Mouse (Mus musculus) small intestine, adult 2 months (tissue): ENCODE results near the gene Fiz1. TPM values are rescaled to one million over a fixed set of nuclear protein-coding genes. Genes with fewer than 3 reads are reported as not detected.

Experiments
- H3K27ac ChIP-seq: fragments of 200-500 bp; 2 replicates; pipeline ENCODE4 v1.5.1; 2012; ENCODE audit warnings: low read depth, low read length, control low read depth, inconsistent platforms; ENCODE audit not compliant: insufficient read depth
- H3K27me3 ChIP-seq: fragments of 200-500 bp; 2 replicates; pipeline ENCODE4 v1.6.1; 2012; ENCODE audit warnings: mild to moderate bottlenecking, moderate library complexity, low read length, inconsistent platforms; ENCODE audit not compliant: control insufficient read depth, insufficient read depth
- H3K36me3 ChIP-seq: fragments of 200-500 bp; 2 replicates; pipeline ENCODE4 v1.6.1; 2012; ENCODE audit warnings: mild to moderate bottlenecking, low read length, control low read depth, inconsistent platforms; ENCODE audit not compliant: control insufficient read depth, insufficient read depth
- H3K4me1 ChIP-seq: fragments of 200-500 bp; 2 replicates; pipeline ENCODE4 v1.6.1; 2012; ENCODE audit warnings: low read length, inconsistent platforms, mixed read lengths; ENCODE audit not compliant: control insufficient read depth, insufficient read depth, insufficient read length
- H3K4me3 ChIP-seq: fragments of 200-500 bp; 2 replicates; pipeline ENCODE4 v1.5.1; 2012; ENCODE audit warnings: low read depth, mild to moderate bottlenecking, control low read depth, inconsistent platforms, low read length, moderate library complexity
- CTCF ChIP-seq: fragments of 200-500 bp; IDR thresholded peaks from 2 replicates; pipeline ENCODE4 v1.5.1; 2012; ENCODE audit warnings: low read depth, mild to moderate bottlenecking, control low read depth, inconsistent platforms, low read length, moderate library complexity, mixed read lengths; ENCODE audit not compliant: insufficient replicate concordance, insufficient read length; ENCODE audit errors: extremely low read depth
- POLR2A ChIP-seq: fragments of 200-500 bp; IDR thresholded peaks from 2 replicates; pipeline ENCODE4 v1.6.1; 2012; ENCODE audit warnings: low read depth, mild to moderate bottlenecking, control low read depth, inconsistent platforms, low read length, moderate library complexity
- WGBS: fragments of 180-500 bp; shearing (Covaris S2); methylation state at CpG from one replicate; pipeline ENCODE4 v1.1.7; 2018; 5-methylcytosine and 5-hydroxymethylcytosine counted together
- polyA plus RNA-seq: library from polyadenylated mRNA; depleted of rRNA; stranded (reverse); fragments of >200 nt; gene quantifications from 2 replicates; pipeline ENCODE4 v1.2.3, GENCODE M21; 2012; rRNA removed

Fiz1 gene
- 14.5 and 31.4 TPM in 2 replicates for polyA plus RNA-seq

DNA sequence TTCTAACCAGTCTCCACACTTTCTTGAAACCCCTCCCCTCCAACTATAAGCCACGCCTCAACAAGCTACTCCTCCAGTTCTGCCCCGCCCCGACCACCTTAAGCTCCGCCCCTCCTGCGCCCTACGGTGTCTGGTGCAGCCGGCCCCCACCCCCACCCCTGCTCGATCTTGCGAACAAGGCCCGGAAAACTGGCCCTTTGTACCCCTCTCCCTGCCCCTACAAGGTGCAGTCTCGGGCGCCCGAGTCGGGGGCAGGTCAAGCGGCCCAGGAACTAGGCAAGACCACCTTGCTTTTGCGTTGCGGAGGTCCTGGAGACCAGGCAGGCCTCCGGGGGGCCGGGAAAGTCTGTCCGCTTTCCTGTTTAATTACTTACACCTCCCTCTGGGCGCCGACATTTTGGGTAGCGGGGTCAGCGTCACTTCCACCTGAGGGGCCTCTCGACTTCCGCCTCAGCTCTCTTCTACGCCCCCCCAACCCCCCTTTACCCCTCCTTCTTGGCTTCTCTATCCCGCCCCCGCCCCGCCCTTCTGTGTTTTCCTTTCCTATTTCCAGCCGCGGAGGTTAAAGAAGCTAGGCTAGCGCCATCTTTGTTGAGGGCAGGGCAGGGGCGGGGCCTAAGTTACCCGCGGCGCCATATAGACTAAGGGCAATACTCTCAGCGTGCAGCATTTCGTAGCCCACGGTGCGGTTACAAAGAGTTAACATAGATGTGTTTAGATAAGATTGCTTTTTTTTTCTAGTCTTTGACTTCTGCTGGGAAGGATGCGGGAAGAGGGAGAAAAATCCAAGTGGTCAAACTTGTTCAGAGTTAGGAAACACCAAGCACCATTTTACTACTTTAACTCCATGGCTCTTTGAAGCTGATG lies at the start of gene Fiz1, which contains the start of gene Zfp524:
Gene Fiz1, minus strand, starts transcription at position 447 of the 867 bp plus-strand sequence.
Gene Zfp524, plus strand, starts transcription at position 165 of the 867 bp plus-strand sequence.
- Histone ChIP-seq H3K27me3 (no peaks in the 10 kb centered on the region), H3K4me1 (peaks cover 3% of the 10 kb centered on the region; the same call in 1 of the 2 replicates), H3K27ac (peak within 1 kb of the TSS; percentile 99), H3K4me3 (peak within 1 kb of the TSS; percentile 98), H3K36me3 (peaks cover 37% of the 10 kb centered on the region)
- TF ChIP-seq CTCF (no peak), POLR2A (peak; percentile 51; the same call in 1 of the 2 replicates)
- WGBS: under 1% methylated on average over 42 of the region's 42 CpGs

DNA sequence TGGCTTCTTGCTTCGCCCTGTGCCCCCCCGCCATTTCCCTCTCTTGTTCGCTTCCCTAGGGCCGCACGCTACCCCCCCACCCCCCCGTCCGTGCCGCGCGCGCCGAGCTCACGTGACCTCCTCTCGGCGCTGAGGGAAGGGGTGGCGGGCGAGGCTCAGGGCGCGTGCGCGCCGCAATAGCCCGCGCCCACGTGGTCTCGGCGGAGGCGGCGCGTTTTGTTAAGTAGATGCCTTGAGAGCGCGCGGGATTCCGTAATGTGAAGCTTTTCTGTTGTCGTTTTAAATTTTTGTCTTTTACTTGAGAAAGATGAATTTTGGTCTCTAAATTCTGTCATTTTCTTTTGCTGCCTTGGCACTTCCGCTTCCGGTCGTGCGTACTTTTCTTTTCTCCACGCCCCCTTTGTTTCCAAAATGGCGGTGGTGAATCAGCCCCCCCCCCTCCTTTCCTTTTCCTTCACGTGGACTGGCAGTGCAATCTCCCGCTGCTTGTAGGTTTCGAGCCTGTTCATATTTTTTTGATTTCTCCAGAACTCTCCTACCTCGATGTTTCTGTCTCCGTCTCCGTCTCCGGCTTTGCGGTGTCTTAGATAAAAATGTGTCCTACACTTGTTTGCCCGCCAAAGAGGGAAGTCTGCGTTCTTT lies 48.0 kb upstream of the Fiz1 start:
- H3K27ac ChIP-seq: peak overlapping the region; percentile 77
- TF ChIP-seq CTCF (no peak), POLR2A (no peak)
- H3K27me3 ChIP-seq: peaks cover 3% of the 10 kb centered on the region; the same call in 1 of the 2 replicates
- under 1% methylated on average over 50 of the region's 51 CpGs for WGBS
- H3K36me3 ChIP-seq: peaks cover 14% of the 10 kb centered on the region
- peak overlapping the region; percentile 90 for H3K4me3 ChIP-seq
- H3K4me1 ChIP-seq: peaks cover 10% of the 10 kb centered on the region

DNA sequence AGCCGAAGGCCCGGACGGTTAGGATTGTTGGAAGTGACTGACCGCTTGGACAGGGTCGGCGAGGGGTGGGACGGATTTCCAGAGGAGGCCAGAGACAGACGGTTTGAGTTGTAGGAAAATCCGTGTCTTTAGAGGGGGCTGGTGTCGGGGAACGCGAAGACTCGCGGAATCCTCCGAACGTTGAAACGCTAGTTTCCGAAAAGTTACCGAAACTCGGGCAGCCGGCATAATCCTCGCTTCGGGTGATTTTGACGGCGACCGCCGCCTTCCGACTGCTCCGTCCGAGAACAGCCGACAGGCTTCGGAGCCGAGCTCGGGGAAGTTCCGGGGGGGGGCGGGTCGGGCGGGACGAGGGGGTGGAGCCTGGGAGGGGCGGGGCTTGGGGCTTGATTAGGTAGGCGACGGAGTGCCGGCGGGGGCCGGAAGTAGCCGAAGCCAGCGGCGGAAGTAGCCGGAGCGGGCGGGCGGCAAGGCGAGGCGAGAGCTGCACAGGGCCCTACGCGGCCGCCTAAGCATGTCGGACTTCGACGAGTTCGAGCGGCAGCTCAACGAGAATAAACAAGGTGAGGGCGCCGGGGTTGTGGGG lies 47.4 kb upstream of the Fiz1 start, which contains the start of gene U2af2:
Gene U2af2, plus strand, starts transcription at position 370 of the 586 bp plus-strand sequence.
- H3K4me3 ChIP-seq: peak within 1 kb of the TSS; percentile 90
- TF ChIP-seq POLR2A: peak; percentile 64; the same call in 1 of the 2 replicates
- TF ChIP-seq CTCF: 0 out of 2 replicates have a peak, but pooled peaks have one; percentile 7
- H3K27me3 ChIP-seq: peaks cover 6% of the 10 kb centered on the region
- whole genome bisulfite sequencing: under 1% methylated on average over 63 of the region's 65 CpGs
- peaks cover 8% of the 10 kb centered on the region for H3K36me3 ChIP-seq
- peaks cover 9% of the 10 kb centered on the region for H3K4me1 ChIP-seq
- peak within 1 kb of the TSS; percentile 100 for H3K27ac ChIP-seq

DNA sequence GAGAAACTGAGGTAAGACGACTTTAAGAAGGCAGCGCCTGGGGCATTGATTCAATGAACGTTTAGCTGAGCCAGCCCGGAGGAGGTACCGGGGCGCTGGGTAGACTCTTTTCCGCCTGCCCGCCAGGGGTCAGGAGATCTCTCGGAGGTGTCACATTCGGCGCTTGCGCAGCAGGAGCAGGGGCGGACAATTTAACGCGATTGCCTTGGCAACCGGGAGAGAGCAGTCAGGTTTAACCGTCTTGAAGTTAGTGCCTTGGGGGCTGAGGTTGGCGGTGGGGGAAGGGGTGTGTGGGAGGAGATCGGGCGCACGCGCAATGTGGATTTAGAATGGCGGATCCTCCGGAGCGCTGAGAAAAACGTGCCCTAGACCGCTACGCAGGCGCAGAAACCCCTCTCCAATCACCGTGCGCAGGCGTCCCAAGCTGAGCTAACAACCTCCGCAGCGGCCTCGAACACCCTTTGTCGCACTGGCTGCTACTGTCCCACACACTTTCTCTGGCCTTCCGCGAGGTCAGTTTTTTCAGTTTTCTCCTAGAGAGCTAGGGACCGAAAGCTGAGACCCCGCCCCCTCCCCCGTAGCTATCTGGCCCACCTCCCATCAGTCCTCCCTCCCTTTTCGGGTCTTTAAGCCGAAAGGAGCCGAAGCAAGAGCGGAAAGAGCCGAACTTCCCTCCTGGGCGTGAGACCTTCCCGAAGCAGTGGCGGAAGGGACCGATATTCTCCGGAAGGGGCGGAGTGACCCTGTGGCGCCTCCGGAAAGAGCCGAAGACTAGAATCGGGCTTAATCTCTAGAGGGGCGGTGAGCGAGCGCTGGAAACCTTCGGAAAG lies 46.7 kb upstream of the Fiz1 start:
- Histone ChIP-seq H3K27ac (peak overlapping the region; percentile 100), H3K4me1 (peaks cover 9% of the 10 kb centered on the region), H3K36me3 (peaks cover 3% of the 10 kb centered on the region; the same call in 1 of the 2 replicates), H3K27me3 (peaks cover 13% of the 10 kb centered on the region), H3K4me3 (peak overlapping the region; percentile 90)
- TF ChIP-seq CTCF (peak; percentile 68; the same call in 1 of the 2 replicates), POLR2A (no peak; the same call in 1 of the 2 replicates)
- under 1% methylated on average over 60 of the region's 60 CpGs for WGBS

DNA sequence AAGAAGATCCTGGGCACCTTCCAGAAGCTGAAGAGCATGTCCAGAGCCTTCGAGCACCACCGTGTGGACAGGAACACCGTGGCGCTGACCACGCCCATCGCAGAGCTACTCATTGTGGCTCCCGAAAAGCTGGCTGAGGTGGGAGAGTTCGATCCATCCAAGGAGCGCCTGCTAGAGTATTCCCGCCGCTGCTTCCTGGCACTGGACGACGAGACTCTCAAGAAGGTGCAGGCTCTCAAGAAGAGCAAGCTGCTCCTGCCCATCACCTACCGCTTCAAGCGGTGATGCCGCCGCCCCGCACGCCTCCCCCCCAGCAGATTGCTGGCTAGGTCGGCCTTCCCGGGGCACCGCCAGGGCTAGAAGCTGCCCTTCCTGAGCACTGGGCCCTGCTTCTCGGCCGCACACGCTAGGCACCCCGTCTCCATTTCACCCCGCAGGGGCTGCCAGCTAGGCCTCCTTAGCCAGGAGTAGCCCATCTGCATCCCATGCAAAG lies 45.8 kb upstream of the Fiz1 start:
- peak overlapping the region; percentile 90 for H3K4me3 ChIP-seq
- H3K4me1 ChIP-seq: peaks cover 9% of the 10 kb centered on the region
- TF ChIP-seq CTCF (peak; percentile 72), POLR2A (no peak)
- peaks cover 19% of the 10 kb centered on the region for H3K27me3 ChIP-seq
- under 1% methylated on average over 27 of the region's 27 CpGs for WGBS
- peak overlapping the region; percentile 87; the same call in 1 of the 2 replicates for H3K27ac ChIP-seq
- H3K36me3 ChIP-seq: no peaks in the 10 kb centered on the region

DNA sequence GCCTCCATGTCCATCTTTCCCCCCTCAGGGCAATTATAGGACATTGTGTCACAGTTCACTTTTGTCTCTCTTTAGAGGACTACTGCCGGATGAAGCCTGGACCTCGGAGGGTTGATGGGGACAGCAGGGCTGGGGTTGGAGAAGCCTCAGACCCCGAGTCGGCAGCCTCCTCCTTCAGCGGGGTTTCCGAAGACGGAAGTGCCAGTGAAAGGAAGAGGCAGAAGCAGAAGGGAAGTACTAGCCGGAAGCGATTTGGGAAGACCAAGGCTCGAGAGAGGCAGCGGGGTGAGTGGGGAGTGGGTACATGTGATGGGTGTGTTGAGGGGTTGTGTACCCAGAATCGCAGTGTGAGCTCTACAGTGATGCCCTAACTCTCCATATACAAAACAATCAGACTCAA lies 44.9 kb upstream of the Fiz1 start:
- no peak overlapping the region for H3K27ac ChIP-seq
- no peak for TF ChIP-seq CTCF
- no peak for TF ChIP-seq POLR2A
- H3K4me3 ChIP-seq: no peak overlapping the region
- H3K4me1 ChIP-seq: peaks cover 9% of the 10 kb centered on the region
- H3K36me3 ChIP-seq: no peaks in the 10 kb centered on the region
- H3K27me3 ChIP-seq: peaks cover 26% of the 10 kb centered on the region
- 92% methylated on average over 12 of the region's 12 CpGs for WGBS
